8 mouse cellular contexts compared by ENCODE assay signal in genomic region chr7:112225615-112226262, GRCm38 (mm10). TPM values are rescaled to one million over a fixed set of nuclear protein-coding genes. Genes with fewer than 3 reads are reported as not detected.
A peak's percentile ranks its signal among the peaks of the same experiment; 100 is the strongest.
DNase-seq lines count a peak whose midpoint lies in the region; ATAC-seq lines count a peak whose summit lies in the region.

Mical2 (plus strand) TSS chr7:112225856.

- no peak within 1 kb of the TSS for H3K27ac ChIP-seq in hindbrain, embryonic 11.5 days (ENCODE audit: low read depth, low read length)
- H3K27ac ChIP-seq in lung, embryonic 16.5 days (ENCODE audit: low read length) = peak within 1 kb of the TSS; percentile 62

- H3K4me3 ChIP-seq in hindbrain, embryonic 11.5 days (ENCODE audit: low read depth, low read length) = peak within 1 kb of the TSS; percentile 59
- peak within 1 kb of the TSS; percentile 61 for H3K4me3 ChIP-seq in lung, embryonic 16.5 days (ENCODE audit: low read length)

- peak within 1 kb of the TSS; percentile 31; the same call in 1 of the 2 replicates for H3K9ac ChIP-seq in hindbrain, embryonic 11.5 days (ENCODE audit: low read depth, low read length)
- H3K9ac ChIP-seq in lung, embryonic 16.5 days (ENCODE audit: low read length) = peak within 1 kb of the TSS; percentile 75

- H3K9me3 ChIP-seq in hindbrain, embryonic 11.5 days (ENCODE audit: control insufficient read depth, low read length) = no peaks in the 10 kb centered on the region
- no peaks in the 10 kb centered on the region for H3K9me3 ChIP-seq in lung, embryonic 16.5 days (ENCODE audit: control insufficient read depth, low read length)

- peaks cover 18% of the 10 kb centered on the region for H3K27me3 ChIP-seq in hindbrain, embryonic 11.5 days (ENCODE audit: control insufficient read depth, insufficient read depth, low read length)
- no peaks in the 10 kb centered on the region for H3K27me3 ChIP-seq in lung, embryonic 16.5 days (ENCODE audit: control insufficient read depth, insufficient read depth, low read depth, low read length)

- H3K4me1 ChIP-seq in hindbrain, embryonic 11.5 days (replicated peaks; ENCODE audit: control insufficient read depth, insufficient read depth, low read length) = peaks cover 13% of the 10 kb centered on the region
- H3K4me1 ChIP-seq in lung, embryonic 16.5 days (replicated peaks; ENCODE audit: control insufficient read depth, insufficient read depth, low read length) = peaks cover 13% of the 10 kb centered on the region

- no peaks in the 10 kb centered on the region for H3K36me3 ChIP-seq in hindbrain, embryonic 11.5 days (ENCODE audit: control insufficient read depth, insufficient read depth, low read length)
- no peaks in the 10 kb centered on the region for H3K36me3 ChIP-seq in lung, embryonic 16.5 days (ENCODE audit: control insufficient read depth, insufficient read depth, low read length)

- peak; percentile 97 for ATAC-seq in hindbrain, embryonic 11.5 days (ENCODE audit: low FRiP score)
- peak; percentile 98 for ATAC-seq in lung, embryonic 16.5 days (ENCODE audit: low read depth)

- peak within 1 kb of the TSS; percentile 86 for H3K4me2 ChIP-seq in hindbrain, embryonic 11.5 days (replicated peaks; ENCODE audit: low read depth, low read length)
- peak within 1 kb of the TSS; percentile 83 for H3K4me2 ChIP-seq in lung, embryonic 16.5 days (ENCODE audit: low read depth, low read length)

- WGBS in hindbrain, embryonic 11.5 days = under 1% methylated on average over 53 of the region's 53 CpGs
- under 1% methylated on average over 53 of the region's 53 CpGs for WGBS in lung, embryonic 16.5 days

- peak; percentile 97 for DNase-seq in Muller cell, postnatal 12 days (ENCODE audit: inconsistent ontology term)
- DNase-seq in cerebellum, adult 9-10 months = peak; percentile 92
- peak; percentile 83 to 88 for DNase-seq in frontal cortex, postnatal 10 days (ENCODE audit: low spot score in 2 of 2)
- DNase-seq in hindbrain, embryonic 11.5 days (ENCODE audit: low spot score) = peak; percentile 90
- peak; percentile 91 for DNase-seq in layer of hippocampus, adult 9-11 months
- peak; percentile 58 for DNase-seq in ovary, postnatal 10 days (ENCODE audit: low spot score)
- DNase-seq in thymus, postnatal 10 days (ENCODE audit: low spot score in 2 of 2) = peak; percentile 71 to 81

RNA-seq across cellular contexts. Expression of gene Mical2, which starts in this region (rescaled TPM):
- 1.2 and 1.7 TPM in 2 replicates for polyA plus RNA-seq in hindbrain, embryonic 11.5 days (2014; fragmentation: Nextera tagmentation; extraction: Ambion mirVana)
- 27.3 and 27.6 TPM in 2 replicates for polyA plus RNA-seq in lung, embryonic 16.5 days (2015; fragmentation: Nextera tagmentation; extraction: Ambion mirVana)

Comparison
In these comparisons a context has a peak if more than half of its experiments do, and no peak if none do; other contexts are left out.
1. RNA of gene Mical2 (polyA plus RNA-seq): 27.3 to 27.6 TPM in lung, embryonic 16.5 days; 1.2 to 1.7 TPM in hindbrain, embryonic 11.5 days; every median in the first group is over 10 times any median in the second.
2. Peak in every context shown above with its lines, with median percentiles within 50 percentile points of each other: DNase-seq.